Mouse (Mus musculus): ENCODE measurements around the gene Trak1.

- TF ChIP-seq CTCF (conservative IDR thresholded peaks at IDR 0.05; ENCODE audit: low read length): no peak
- TF ChIP-seq POU5F1 (IDR thresholded peaks at IDR 0.05; ENCODE audit: borderline replicate concordance, low read length): no peak
- no peak for TF ChIP-seq NANOG (IDR thresholded peaks at IDR 0.05; ENCODE audit: borderline replicate concordance, low read length)
Measured at GRCm38 (mm10) chr9:121383180-121383586, 85.9 kb downstream of the Trak1 start.

Data from E14TG2a.4 (cell line).